Mouse (Mus musculus): ENCODE results near the gene Gm28043.

Gm28043 gene

DNA sequence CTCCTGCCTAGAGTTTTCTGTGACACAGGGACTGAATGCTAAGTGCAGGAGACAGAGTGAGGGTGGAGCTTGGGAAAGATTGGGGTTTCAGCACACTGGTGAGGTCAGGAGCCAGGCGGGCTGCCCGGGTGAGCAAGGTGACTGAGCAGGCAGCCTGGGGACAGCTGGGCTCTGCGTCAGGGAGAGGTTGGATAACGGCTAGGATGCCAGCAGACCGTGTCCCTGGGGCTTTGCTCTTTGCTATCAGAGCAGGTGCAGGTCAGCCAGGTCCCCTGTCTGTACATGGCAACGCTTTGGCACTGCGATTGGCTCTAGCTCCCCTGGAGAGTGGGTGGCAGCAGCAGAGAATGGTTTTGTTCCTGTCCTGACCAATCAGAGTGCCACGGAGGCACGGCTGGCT is 12.6 kb downstream of the Gm28043 start:
- no peak for DNase-seq (ENCODE audit: low read depth)

DNA sequence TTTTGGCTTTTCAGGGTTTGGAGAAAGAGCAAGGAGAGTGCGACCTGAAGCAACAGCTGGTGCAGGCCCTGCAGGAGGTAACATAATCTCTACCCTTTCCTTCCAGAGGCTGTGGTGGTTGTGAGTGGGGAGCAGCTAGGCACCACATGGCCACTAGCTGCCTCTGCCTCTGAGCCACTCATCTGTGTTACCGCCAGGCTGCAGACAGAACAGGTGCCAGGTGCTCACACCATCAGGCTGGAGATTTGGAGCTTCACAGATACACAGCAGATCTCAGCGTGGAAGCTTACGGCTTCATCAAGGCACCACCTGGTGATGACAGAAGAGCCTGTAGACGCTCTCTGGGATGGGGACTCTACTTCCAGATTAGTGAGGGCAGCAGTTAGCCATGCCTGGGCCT is 14.3 kb downstream of the Gm28043 start:
- DNase-seq (ENCODE audit: low read depth): no peak

DNA sequence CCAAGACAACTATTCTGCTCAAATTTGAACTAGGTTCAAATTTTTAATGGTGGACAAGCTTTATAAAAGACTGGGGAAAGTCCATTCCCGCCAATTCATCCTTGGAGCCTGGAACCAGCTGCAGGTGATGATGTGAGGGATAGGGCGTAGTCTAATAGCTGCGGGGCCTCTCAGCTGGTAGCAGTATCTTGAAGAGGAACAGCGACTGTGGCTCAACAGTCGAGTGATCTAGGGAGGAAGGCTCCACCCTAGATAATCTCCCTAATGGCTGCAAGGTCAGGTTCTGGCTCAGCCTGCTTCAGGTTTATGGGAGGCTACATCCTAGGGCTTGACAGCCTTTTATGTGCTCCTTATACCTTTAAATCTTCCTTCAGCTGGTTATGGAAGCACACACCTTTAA is 14.9 kb downstream of the Gm28043 start:
- no peak for DNase-seq (ENCODE audit: low read depth)

DNA sequence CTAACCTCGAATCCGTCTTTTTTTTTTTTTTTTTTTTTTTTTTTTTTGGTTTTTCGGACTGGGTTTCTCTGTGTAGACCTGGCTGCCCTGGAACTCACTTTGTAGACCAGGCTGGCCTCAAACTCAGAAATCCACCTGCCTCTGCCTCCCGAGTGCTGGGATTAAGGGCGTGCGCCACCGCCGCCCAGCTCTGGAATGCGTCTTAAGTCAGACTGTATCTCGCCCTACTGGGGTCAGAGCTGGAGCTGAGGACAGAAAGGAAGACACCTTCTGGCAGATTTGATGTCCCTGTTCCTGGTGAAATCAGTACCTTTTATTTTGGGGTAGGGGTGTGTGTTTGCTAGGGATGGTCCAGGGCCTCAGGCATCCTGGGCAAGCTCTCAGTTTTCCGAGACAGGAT is 17.6 kb downstream of the Gm28043 start:
- no peak for DNase-seq (ENCODE audit: low read depth)

DNA sequence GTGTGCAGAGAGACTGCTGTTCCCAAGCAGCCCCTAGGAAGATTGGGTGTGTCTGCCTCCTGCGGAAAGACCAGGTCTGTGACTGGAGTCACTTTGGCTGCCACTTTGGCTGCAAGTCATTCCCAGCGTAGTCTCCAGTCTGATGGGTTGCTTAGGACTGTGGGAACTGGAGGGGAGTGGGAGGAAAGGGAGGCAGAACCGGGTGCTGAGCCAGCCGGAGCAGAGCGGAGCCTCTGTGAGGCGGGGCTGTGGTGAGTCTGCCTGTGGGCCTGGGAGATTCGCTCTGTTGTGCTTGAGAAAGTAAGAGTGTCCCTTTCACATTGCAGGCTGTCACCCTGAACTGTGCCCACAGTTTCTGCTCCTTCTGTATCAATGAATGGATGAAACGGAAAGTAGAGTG is 20.8 kb downstream of the Gm28043 start:
- no peak for DNase-seq (ENCODE audit: low read depth)

DNA sequence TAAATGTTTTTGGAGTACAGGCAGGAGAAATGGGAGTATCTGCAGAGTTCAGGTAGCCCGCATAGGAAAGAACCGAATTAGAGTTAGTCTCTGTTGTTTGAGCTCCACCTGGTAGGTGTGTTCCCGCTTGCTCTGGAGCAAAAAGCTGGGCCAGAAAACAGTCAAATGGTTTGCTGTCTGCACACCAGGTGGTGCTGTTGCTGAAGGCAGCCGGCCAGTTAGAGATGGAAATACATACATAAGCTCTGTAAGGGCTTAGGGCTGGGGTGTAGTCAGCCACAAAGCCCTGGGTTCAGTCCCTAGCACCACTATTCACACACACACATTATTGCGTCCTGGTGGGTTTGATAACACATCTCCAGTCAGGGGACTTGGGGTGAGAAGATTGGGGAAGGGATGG is 21.4 kb downstream of the Gm28043 start:
- no peak for DNase-seq (ENCODE audit: low read depth)

DNA sequence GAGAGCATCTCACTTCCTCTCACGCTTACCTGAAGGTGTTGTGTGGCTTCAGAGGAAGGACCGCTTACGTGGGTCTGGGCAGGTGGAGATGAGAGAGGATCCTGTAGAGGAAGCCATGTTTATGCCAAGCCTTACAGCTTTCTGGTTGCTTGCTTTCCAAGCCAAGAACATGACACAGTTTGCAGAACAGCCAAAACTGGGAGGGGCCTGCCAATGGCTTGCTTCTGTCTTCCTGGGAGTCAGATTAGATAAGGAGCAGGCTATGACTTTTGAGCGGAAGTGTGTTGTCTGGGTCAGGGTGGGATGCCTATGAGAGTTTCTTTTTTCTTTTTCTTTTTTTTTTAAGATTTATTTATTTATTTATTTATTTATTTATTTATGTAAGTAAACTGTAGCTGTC is 22.7 kb downstream of the Gm28043 start:
- DNase-seq (ENCODE audit: low read depth): no peak

DNA sequence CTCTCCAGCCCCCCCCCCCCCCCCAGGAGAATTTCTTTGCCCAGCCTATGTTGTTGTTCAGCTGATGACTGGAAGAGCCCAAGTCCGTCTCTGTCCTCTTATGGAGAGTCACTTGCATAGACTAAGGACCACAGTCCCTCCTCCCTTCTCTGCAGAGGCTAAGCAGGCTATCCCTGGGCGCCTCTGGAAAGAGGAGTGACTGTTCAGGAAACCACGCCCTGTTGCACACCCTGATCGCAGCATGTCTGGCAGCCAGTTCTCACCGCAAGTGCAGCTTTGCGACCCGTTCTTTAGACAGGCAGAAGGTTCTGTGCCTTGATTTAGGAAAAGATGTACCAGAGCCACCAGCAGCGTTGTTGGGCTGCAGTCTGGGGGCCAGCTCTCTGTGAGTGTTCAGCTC is 23.2 kb downstream of the Gm28043 start:
- peak; percentile 37 for DNase-seq (ENCODE audit: low read depth)

DNA sequence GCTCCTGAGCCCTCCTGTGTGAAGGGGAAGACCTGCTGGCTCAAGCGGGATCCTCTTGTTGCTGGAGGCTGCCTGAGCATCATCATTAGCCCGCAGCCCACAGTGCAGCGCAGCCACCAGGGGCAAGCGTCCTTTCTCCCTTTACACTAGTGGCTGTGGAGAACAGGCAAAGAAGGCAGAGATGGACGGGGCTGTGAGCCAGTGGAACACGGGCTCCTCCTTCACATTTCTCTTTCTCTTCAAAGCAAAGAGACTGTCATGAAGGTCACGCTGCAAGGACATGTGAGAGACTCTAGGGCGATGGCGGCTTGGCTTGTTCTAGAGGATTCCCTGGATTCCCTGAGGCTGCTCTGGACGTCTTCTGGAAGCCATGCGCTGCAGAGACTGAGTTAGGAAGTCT is 26.3 kb downstream of the Gm28043 start:
- no peak for DNase-seq (ENCODE audit: low read depth)

DNA sequence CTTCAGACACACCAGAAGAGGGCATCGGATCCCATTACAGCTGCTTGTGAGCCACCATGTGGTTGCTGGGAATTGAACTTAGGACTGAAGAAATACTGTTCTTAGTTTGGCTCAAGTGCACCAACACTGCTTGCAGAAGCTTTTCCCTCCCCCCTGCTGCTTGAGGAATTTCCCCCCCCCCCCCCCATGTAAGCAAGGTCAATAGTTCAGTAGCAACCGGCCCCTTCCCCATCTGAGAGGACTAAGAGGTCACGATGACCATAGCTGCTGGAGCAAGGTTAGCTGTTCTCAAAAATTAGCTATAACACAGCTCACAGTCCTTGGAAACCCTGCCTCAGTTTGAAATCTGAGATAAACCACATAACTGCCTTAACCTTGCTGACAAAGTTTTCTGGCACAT is 27.5 kb downstream of the Gm28043 start:
- no peak for DNase-seq (ENCODE audit: low read depth)

DNA sequence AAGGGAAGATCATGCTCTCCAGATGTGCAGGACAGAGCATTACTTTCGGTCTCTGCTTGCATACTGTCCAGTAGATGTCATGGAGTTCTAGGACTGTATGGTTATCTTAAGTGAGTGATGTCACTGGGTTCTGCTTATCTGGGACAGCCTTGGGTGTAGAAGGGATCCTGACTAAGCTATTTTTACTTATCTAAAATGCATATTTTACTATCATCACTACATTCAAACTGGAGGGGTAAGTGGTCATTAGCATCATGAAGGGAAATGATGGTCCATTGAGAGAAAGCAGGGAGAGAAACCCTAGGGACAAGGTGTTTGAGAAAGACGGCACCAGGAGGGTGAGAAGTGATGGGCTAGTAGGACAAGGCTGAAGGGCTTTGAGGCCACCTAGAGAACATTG is 43.6 kb downstream of the Gm28043 start:
- DNase-seq (ENCODE audit: low read depth): no peak

DNA sequence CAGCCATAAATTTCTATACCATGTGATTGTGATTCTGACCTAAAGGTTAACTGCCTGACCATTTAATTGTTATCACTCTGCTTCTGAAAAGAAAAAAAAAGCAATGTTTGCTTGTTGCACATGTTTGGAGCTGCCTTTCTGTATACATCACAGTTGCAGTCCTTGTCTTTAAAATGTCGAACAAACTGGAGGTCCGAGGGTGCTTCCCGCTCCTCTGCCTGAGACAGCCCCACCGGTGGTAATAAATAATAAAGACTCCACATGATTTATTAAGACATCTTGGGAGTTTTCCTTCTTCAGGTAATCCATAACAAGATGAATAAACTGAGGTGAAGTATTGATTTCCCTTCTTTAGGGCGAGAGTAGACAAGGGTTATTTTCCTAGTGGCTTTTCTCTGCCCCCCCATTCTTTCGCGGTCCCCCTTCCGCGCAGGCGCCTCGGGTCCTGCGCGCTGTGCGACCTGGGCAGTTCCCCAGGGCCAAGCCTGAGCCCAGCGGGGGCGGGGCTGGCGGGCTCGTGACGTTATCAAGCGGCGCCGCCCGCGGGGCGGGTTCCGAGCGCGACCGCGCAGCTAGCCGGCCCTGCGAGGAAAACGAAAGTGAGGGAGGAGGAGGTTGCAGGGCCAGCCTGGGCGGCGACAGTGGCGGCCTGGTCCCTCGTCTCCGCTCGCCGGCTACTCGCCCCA is 45.5 kb downstream of the Gm28043 start, which contains the start of gene Cmtr1:
TSS of gene Cmtr1 (plus strand) at position 520 of the 686 bp plus-strand sequence.
- DNase-seq (ENCODE audit: low read depth): peak; percentile 73

DNA sequence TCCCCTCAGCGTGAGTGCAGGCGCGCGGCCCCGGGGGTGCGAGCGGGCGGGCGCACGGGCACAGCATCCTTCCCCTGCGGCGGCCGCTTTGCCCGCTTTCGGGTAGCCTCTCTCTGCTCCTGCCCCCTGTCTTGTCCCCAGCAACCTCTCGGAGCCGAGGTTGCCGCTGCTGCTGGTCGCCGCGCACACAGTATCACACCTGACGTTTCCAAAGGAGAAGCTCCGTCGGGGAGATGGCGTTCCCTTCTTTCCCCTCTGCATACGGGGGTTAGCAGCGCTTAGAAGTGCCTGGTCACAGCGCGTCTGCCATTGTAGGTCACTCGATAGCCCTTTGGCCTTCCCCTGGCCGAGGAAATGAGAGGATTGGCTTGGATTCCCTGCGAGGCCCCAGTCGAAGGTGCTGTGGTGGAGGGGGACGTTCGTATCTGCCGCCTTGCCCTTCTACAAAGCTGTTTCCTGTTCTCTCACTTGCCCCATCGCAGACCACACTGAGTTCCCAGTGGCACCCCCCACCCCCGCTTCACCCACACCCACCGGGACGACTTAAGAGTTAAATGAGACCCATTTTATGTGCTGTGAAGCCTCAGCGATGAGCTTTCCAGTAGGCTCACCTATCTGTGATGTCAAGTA is 46.2 kb downstream of the Gm28043 start:
- DNase-seq (ENCODE audit: low read depth): no peak

DNA sequence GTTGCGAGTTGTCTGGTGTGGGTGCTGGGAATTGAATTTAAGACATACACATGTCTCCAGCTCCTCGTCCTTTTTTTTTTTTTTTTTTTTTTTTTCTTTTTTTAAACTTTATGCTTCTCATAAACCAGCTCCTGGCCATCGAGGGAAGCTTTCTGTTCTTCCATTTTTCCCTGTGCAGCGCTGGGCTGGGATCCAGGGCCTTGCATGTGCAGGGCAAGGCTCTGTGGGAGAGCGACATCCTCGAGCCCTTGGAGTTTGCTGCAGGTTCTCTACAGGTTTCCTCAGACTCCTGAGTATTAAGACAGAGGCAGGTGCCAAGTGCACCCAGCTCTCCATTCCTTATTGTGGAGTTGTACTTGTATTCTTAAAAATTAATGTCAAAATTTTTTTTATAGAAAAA is 47.5 kb downstream of the Gm28043 start:
- no peak for DNase-seq (ENCODE audit: low read depth)

DNA sequence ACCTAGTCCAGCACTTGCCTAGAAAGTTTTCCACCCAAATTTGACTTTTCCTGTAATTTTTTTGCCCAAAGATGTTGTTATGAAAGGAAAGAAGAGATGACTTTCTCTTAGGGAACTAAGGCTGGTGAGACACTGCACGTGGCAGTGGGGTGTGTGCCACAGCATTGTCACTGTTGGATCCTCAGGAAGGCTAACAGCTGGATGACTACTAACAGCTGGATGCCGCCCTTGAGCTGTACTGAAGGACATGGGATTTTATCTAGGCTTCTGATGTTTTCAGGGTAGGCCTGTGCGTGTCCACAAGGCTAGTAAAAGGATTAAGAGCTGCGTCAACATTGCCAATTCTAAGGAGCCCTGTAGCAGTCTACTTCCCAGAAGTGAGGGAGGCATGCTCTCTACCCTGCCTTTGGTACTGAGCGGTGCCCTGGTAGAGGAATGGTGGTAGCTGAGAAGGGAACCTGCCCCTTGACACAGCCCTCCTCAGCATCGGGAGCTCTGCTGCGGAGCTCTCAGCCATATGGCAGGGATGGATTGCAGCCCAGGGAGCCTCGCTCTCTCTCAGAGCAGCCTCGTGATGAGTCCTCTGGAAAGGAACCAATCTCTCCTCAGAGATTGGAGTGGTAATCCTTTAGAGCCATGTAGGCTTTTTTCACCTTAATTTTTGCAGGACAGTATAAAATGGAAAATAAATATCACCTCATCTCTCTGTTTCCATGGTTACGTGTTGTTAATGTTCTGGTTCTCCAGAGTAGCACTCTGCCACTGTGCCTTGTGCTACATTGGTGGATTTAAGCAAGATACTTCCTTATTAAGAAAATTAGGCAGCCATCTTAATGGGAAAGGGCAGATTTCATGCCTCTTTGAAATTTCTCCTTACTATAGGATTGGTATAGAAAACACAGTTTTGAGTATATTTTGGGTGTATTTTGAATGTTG is 53.6 kb downstream of the Gm28043 start:
- DNase-seq (ENCODE audit: low read depth): no peak

DNA sequence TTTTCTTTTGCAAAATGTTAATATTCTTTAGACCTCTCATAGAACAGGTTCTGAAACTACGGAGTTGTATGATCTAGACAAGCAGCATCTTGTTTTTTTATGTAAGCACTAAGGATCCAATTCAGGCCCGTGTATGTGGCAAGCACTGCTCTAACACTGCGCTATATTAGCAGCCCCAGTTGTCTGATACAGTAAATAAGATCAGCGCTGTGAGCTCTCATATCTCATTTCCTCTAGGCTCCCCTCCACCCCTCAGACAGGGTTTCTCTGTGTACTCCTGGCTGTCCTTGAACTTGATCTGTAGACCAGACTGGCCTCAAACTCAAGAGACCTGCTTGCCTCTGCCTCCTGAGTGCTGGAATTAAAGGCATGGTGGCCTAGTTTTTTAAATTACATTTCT is 54.4 kb downstream of the Gm28043 start:
- no peak for DNase-seq (ENCODE audit: low read depth)

DNA sequence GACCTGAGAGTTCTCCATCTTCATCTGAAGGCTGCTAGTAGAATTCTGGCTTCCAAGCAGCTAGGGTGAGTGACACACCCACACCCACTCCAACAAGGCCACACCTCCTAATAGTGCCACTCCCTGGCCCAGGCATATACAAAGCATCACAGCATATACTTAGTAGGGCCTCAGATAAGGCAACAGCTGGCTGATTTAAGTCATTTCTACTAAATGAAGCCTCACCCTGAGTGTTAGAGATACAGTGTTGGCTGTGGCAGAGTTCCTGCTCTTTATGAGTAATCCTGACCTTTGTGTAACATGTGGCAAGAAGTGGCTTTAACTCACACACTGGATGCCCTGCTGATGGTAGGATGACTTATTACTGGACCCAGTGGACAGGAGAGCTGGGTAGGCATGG is 55.3 kb downstream of the Gm28043 start:
- DNase-seq (ENCODE audit: low read depth): peak; percentile 10

DNA sequence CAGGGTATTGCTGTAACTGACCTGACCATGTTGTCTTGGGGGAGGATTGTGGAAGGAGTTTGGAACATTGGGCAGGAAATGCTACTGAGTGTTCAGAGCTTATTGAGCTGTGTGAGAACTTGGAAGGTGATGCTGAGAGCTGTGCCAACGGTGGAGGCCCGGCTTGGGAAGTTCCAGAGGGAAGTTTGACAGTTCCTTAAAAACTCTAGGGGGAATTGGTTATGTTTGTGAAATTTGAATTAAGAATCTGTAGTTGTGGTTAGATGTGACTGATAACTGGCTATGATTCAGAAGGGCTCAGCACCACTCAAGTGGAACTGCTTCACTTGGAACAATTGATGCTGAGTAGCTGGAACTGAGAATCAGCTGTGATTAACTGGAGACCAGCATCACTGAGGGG is 56.3 kb downstream of the Gm28043 start:
- peak; percentile 57 for DNase-seq (ENCODE audit: low read depth)

DNA sequence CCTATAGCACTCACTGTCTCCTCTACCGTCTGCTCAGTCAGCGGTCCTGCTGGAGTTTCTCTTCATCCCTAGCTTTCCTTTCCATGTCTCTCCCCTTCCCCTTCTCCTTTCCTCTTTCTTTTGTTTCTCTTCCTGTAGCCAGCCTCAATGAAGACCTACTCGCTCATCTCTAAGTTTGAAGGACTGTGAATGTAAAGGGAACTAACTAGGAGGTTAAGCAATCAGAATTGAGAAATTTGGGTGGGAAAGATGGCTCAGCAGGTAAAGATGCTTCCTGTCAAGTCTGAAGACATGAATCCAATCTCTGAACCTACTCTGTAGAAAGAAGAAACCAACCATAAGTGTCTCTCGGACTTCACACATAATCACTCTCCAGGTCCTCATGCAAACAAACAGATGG is 58.6 kb downstream of the Gm28043 start:
- no peak for DNase-seq (ENCODE audit: low read depth)

DNA sequence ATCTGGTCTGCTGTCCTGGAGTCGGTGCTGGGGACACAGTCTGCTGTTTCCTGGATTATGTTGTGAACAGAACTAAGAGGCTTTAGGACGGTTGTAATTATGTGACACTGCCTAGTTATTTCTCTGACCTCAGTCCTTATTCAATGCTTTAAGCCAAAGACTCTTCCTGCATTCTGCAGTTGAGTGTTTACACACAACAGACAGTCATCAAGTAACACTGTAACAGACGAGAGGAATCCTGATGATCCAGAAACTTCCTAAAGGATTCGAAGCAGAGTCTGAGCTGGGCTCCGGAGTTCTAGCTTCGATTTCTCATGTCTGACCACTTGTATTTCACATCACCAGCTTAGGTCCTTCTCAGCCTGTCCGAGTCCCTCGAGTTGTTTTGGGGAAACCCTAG is 63.9 kb downstream of the Gm28043 start:
- no peak for DNase-seq (ENCODE audit: low read depth)

DNA sequence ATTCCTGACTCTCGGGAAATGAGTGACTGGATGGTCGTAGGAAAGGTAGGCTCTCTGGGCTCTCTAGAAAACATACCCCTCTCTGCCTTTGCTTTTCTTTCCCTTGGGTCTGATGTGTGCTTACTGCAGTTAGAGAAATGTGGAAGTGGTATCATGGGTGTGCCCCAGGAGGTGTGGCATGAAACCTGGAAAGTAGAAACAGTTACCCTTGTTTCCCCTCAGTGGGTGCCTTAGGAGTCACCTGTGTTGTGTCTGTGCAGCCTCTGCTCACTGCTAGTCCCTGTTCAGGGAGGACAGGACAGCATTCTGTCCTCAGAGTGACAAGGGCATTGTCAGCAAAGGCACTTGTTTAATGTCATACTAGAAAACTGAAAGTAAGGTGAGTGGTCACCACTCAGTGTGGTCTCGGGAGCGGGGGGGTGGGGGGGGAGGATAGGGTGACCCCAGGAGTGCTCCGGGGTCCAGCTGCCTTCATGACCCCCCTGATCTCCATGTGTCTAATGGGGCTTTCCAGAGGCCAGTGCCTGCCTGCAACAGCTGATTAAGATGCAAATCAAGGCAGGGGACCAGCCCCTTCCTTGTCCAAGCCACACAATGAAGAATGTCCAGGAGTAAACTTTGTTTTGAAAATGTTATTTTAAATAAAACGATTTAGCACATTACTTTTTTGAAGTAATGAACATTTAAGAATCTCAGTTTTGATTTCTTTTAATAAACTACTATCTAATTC is 64.5 kb downstream of the Gm28043 start:
- no peak for DNase-seq (ENCODE audit: low read depth)

DNA sequence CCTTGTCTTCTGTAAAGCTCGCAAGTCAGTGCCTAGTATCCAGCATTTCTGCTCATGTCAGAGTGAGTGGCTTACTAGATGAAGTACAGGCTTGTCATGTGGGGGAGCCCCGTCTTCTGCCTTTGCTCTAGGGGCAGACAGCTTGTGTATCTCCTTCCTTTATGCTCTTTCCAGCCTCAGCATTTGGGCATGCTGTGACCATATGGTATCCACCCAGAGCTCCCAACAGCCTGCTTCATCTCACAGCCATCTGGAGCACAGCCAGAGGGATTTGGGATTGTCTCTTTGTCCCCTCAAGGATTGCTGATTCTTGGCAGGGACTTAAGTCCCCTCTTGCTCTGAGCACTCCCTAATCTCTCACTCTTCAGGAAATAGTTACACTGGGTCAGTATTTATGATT is 65.5 kb downstream of the Gm28043 start:
- no peak for DNase-seq (ENCODE audit: low read depth)

Data from fibroblast of lung, adult 2 months (primary cell).